Mouse (Mus musculus): ENCODE results near the gene Kif3b. TPM values are rescaled to one million over a fixed set of nuclear protein-coding genes. Genes with fewer than 3 reads are reported as not detected.

Kif3b gene
- polyA plus RNA-seq, 1 experiment from 2014 or later: 7.5 TPM

- ATAC-seq (ENCODE audit: low FRiP score) (no peak), DNase-seq (ENCODE audit: low spot score, missing footprints) (peak; percentile 47)
- H3K36me3 ChIP-seq (ENCODE audit: control insufficient read depth, insufficient read depth, low read length): no peaks in the 10 kb centered on the region
- no peaks in the 10 kb centered on the region for H3K9me3 ChIP-seq (ENCODE audit: control insufficient read depth, low read length)
- no peaks in the 10 kb centered on the region for H3K27me3 ChIP-seq (ENCODE audit: control insufficient read depth, insufficient read depth, low read length)
- WGBS: 88% methylated on average over 6 of the region's 6 CpGs
- no peak overlapping the region for H3K9ac ChIP-seq (ENCODE audit: low read length)
- H3K4me2 ChIP-seq: no peak overlapping the region
- H3K4me3 ChIP-seq (ENCODE audit: low read depth, low read length): no peak overlapping the region
- H3K27ac ChIP-seq (ENCODE audit: low read depth, low read length): no peak overlapping the region
- peaks cover 10% of the 10 kb centered on the region for H3K4me1 ChIP-seq (ENCODE audit: control insufficient read depth, insufficient read depth, low read length)
Measured at GRCm38 (mm10) chr2:153287835-153288234, 3.4 kb upstream of the Kif3b start.

GRCm38 (mm10) chr2:153292305-153292861 lies 1.2 kb downstream of the Kif3b start:
- Histone ChIP-seq H3K9me3 (ENCODE audit: control insufficient read depth, low read length) (no peaks in the 10 kb centered on the region), H3K27ac (ENCODE audit: low read depth, low read length) (no peak overlapping the region), H3K4me3 (ENCODE audit: low read depth, low read length) (peak overlapping the region; percentile 92), H3K4me2 (peak overlapping the region; percentile 80), H3K4me1 (ENCODE audit: control insufficient read depth, insufficient read depth, low read length) (peaks cover 10% of the 10 kb centered on the region), H3K27me3 (ENCODE audit: control insufficient read depth, insufficient read depth, low read length) (no peaks in the 10 kb centered on the region), H3K9ac (ENCODE audit: low read length) (peak overlapping the region; percentile 94; the same call in 1 of the 2 replicates), H3K36me3 (ENCODE audit: control insufficient read depth, insufficient read depth, low read length) (no peaks in the 10 kb centered on the region)
- DNase-seq (ENCODE audit: low spot score, missing footprints) (peak; percentile 77), ATAC-seq (ENCODE audit: low FRiP score) (no peak)
- WGBS: 55% methylated on average over 7 of the region's 7 CpGs

GRCm38 (mm10) chr2:153295196-153295595 lies 4.0 kb downstream of the Kif3b start:
- no peaks in the 10 kb centered on the region for H3K27me3 ChIP-seq (ENCODE audit: control insufficient read depth, insufficient read depth, low read length)
- ATAC-seq (ENCODE audit: low FRiP score) (no peak), DNase-seq (ENCODE audit: low spot score, missing footprints) (peak; percentile 69)
- no peak overlapping the region for H3K4me2 ChIP-seq
- no peak overlapping the region for H3K9ac ChIP-seq (ENCODE audit: low read length)
- H3K27ac ChIP-seq (ENCODE audit: low read depth, low read length): no peak overlapping the region
- peaks cover 10% of the 10 kb centered on the region for H3K4me1 ChIP-seq (ENCODE audit: control insufficient read depth, insufficient read depth, low read length)
- no peaks in the 10 kb centered on the region for H3K9me3 ChIP-seq (ENCODE audit: control insufficient read depth, low read length)
- H3K36me3 ChIP-seq (ENCODE audit: control insufficient read depth, insufficient read depth, low read length): no peaks in the 10 kb centered on the region; the same call in 1 of the 2 replicates
- 90% methylated on average over 4 of the region's 4 CpGs for WGBS
- H3K4me3 ChIP-seq (ENCODE audit: low read depth, low read length): no peak overlapping the region

GRCm38 (mm10) chr2:153297771-153298170 lies 6.6 kb downstream of the Kif3b start:
- H3K9ac ChIP-seq (ENCODE audit: low read length): no peak overlapping the region
- H3K4me3 ChIP-seq (ENCODE audit: low read depth, low read length): no peak overlapping the region
- ATAC-seq (ENCODE audit: low FRiP score): no peak

GRCm38 (mm10) chr2:153298460-153298859 lies 7.2 kb downstream of the Kif3b start:
- H3K4me1 ChIP-seq (ENCODE audit: control insufficient read depth, insufficient read depth, low read length): no peaks in the 10 kb centered on the region
- ATAC-seq (ENCODE audit: low FRiP score): no peak
- H3K36me3 ChIP-seq (ENCODE audit: control insufficient read depth, insufficient read depth, low read length): no peaks in the 10 kb centered on the region; the same call in 1 of the 2 replicates
- H3K4me2 ChIP-seq: no peak overlapping the region
- H3K27ac ChIP-seq (ENCODE audit: low read depth, low read length): no peak overlapping the region
- no peaks in the 10 kb centered on the region for H3K27me3 ChIP-seq (ENCODE audit: control insufficient read depth, insufficient read depth, low read length)
- H3K9ac ChIP-seq (ENCODE audit: low read length): no peak overlapping the region
- no peaks in the 10 kb centered on the region for H3K9me3 ChIP-seq (ENCODE audit: control insufficient read depth, low read length)
- 76% methylated on average over 4 of the region's 4 CpGs for WGBS
- no peak for DNase-seq (ENCODE audit: low spot score, missing footprints)
- H3K4me3 ChIP-seq (ENCODE audit: low read depth, low read length): no peak overlapping the region

More at GRCm38 (mm10) chr2:153297771-153298170, 6.6 kb downstream of the Kif3b start:
- Histone ChIP-seq H3K4me1 (ENCODE audit: control insufficient read depth, insufficient read depth, low read length) (no peaks in the 10 kb centered on the region), H3K9me3 (ENCODE audit: control insufficient read depth, low read length) (no peaks in the 10 kb centered on the region), H3K27ac (ENCODE audit: low read depth, low read length) (no peak overlapping the region), H3K36me3 (ENCODE audit: control insufficient read depth, insufficient read depth, low read length) (no peaks in the 10 kb centered on the region; the same call in 1 of the 2 replicates), H3K4me2 (no peak overlapping the region), H3K27me3 (ENCODE audit: control insufficient read depth, insufficient read depth, low read length) (no peaks in the 10 kb centered on the region)
- 91% methylated on average over 4 of the region's 4 CpGs for WGBS
- no peak for DNase-seq (ENCODE audit: low spot score, missing footprints)

GRCm38 (mm10) chr2:153298863-153299262 lies 7.7 kb downstream of the Kif3b start:
- H3K4me1 ChIP-seq (ENCODE audit: control insufficient read depth, insufficient read depth, low read length): no peaks in the 10 kb centered on the region
- WGBS: 76% methylated on average over 4 of the region's 4 CpGs
- H3K9me3 ChIP-seq (ENCODE audit: control insufficient read depth, low read length): no peaks in the 10 kb centered on the region
- H3K27me3 ChIP-seq (ENCODE audit: control insufficient read depth, insufficient read depth, low read length): no peaks in the 10 kb centered on the region
- H3K4me3 ChIP-seq (ENCODE audit: low read depth, low read length): no peak overlapping the region
- no peak overlapping the region for H3K4me2 ChIP-seq
- H3K9ac ChIP-seq (ENCODE audit: low read length): no peak overlapping the region
- no peak overlapping the region for H3K27ac ChIP-seq (ENCODE audit: low read depth, low read length)
- no peaks in the 10 kb centered on the region; the same call in 1 of the 2 replicates for H3K36me3 ChIP-seq (ENCODE audit: control insufficient read depth, insufficient read depth, low read length)
- ATAC-seq (ENCODE audit: low FRiP score) (no peak), DNase-seq (ENCODE audit: low spot score, missing footprints) (no peak)

- Histone ChIP-seq H3K36me3 (ENCODE audit: control insufficient read depth, insufficient read depth, low read length) (no peaks in the 10 kb centered on the region; the same call in 1 of the 2 replicates), H3K27me3 (ENCODE audit: control insufficient read depth, insufficient read depth, low read length) (no peaks in the 10 kb centered on the region), H3K27ac (ENCODE audit: low read depth, low read length) (no peak overlapping the region), H3K9me3 (ENCODE audit: control insufficient read depth, low read length) (no peaks in the 10 kb centered on the region), H3K4me2 (no peak overlapping the region), H3K4me1 (ENCODE audit: control insufficient read depth, insufficient read depth, low read length) (no peaks in the 10 kb centered on the region), H3K9ac (ENCODE audit: low read length) (no peak overlapping the region), H3K4me3 (ENCODE audit: low read depth, low read length) (no peak overlapping the region)
- 89% methylated on average over 5 of the region's 5 CpGs for WGBS
- no peak for ATAC-seq (ENCODE audit: low FRiP score)
- no peak for DNase-seq (ENCODE audit: low spot score, missing footprints)
Measured at GRCm38 (mm10) chr2:153301123-153301522, 9.9 kb downstream of the Kif3b start.

GRCm38 (mm10) chr2:153305240-153305639 lies 14.0 kb downstream of the Kif3b start:
- no peak overlapping the region for H3K27ac ChIP-seq (ENCODE audit: low read depth, low read length)
- H3K4me2 ChIP-seq: no peak overlapping the region

GRCm38 (mm10) chr2:153308586-153308985 lies 17.4 kb downstream of the Kif3b start:
- no peaks in the 10 kb centered on the region for H3K36me3 ChIP-seq (ENCODE audit: control insufficient read depth, insufficient read depth, low read length)
- H3K4me1 ChIP-seq (ENCODE audit: control insufficient read depth, insufficient read depth, low read length): no peaks in the 10 kb centered on the region
- no peaks in the 10 kb centered on the region for H3K27me3 ChIP-seq (ENCODE audit: control insufficient read depth, insufficient read depth, low read length)
- H3K27ac ChIP-seq (ENCODE audit: low read depth, low read length): no peak overlapping the region
- no peak overlapping the region for H3K4me2 ChIP-seq
- no peak overlapping the region for H3K9ac ChIP-seq (ENCODE audit: low read length)
- no peaks in the 10 kb centered on the region for H3K9me3 ChIP-seq (ENCODE audit: control insufficient read depth, low read length)
- WGBS: 89% methylated on average over 7 of the region's 7 CpGs
- ATAC-seq (ENCODE audit: low FRiP score) (no peak), DNase-seq (ENCODE audit: low spot score, missing footprints) (no peak)
- no peak overlapping the region for H3K4me3 ChIP-seq (ENCODE audit: low read depth, low read length)

More at GRCm38 (mm10) chr2:153305240-153305639, 14.0 kb downstream of the Kif3b start:
- WGBS: 87% methylated on average over 6 of the region's 6 CpGs
- H3K36me3 ChIP-seq (ENCODE audit: control insufficient read depth, insufficient read depth, low read length): no peaks in the 10 kb centered on the region
- DNase-seq (ENCODE audit: low spot score, missing footprints) (no peak), ATAC-seq (ENCODE audit: low FRiP score) (no peak)
- H3K4me3 ChIP-seq (ENCODE audit: low read depth, low read length): no peak overlapping the region
- no peaks in the 10 kb centered on the region for H3K4me1 ChIP-seq (ENCODE audit: control insufficient read depth, insufficient read depth, low read length)
- no peak overlapping the region for H3K9ac ChIP-seq (ENCODE audit: low read length)
- no peaks in the 10 kb centered on the region for H3K27me3 ChIP-seq (ENCODE audit: control insufficient read depth, insufficient read depth, low read length)
- H3K9me3 ChIP-seq (ENCODE audit: control insufficient read depth, low read length): no peaks in the 10 kb centered on the region
